Mouse (Mus musculus): ENCODE measurements around the gene Sh3pxd2b. TPM values are rescaled to one million over a fixed set of nuclear protein-coding genes. Genes with fewer than 3 reads are reported as not detected.

Gene Sh3pxd2b
- polyA plus RNA-seq, 1 experiment from 2014 or later: 0.79 TPM

GRCm38 (mm10) chr11:32386043-32386442, 38.4 kb downstream of the Sh3pxd2b start:
- ATAC-seq (no peak), DNase-seq (no peak)
- Histone ChIP-seq H3K4me2 (ENCODE audit: low read depth, low read length) (no peak overlapping the region), H3K4me1 (ENCODE audit: insufficient read depth) (no peaks in the 10 kb centered on the region), H3K36me3 (replicated peaks; ENCODE audit: insufficient read depth, low read length) (no peaks in the 10 kb centered on the region), H3K27ac (ENCODE audit: low read depth) (no peak overlapping the region), H3K27me3 (ENCODE audit: insufficient read depth, low read length) (no peaks in the 10 kb centered on the region), H3K9me3 (ENCODE audit: low read length) (no peaks in the 10 kb centered on the region), H3K4me3 (ENCODE audit: low read depth, low read length) (no peak overlapping the region), H3K9ac (replicated peaks) (no peak overlapping the region)
- TF ChIP-seq CTCF (IDR thresholded peaks at IDR 0.05; ENCODE audit: low read depth) (no peak), EP300 (IDR thresholded peaks at IDR 0.05; ENCODE audit: low read depth) (no peak)
- WGBS (ENCODE audit: insufficient replicate concordance): 86% methylated on average over 2 of the region's 2 CpGs

GRCm38 (mm10) chr11:32388064-32388463, 40.4 kb downstream of the Sh3pxd2b start:
- no peak overlapping the region for H3K27ac ChIP-seq (ENCODE audit: low read depth)
- H3K9ac ChIP-seq (replicated peaks): no peak overlapping the region
- DNase-seq (no peak), ATAC-seq (no peak)
- no peaks in the 10 kb centered on the region for H3K9me3 ChIP-seq (ENCODE audit: low read length)
- no peak overlapping the region for H3K4me2 ChIP-seq (ENCODE audit: low read depth, low read length)
- no peaks in the 10 kb centered on the region for H3K27me3 ChIP-seq (ENCODE audit: insufficient read depth, low read length)
- H3K36me3 ChIP-seq (replicated peaks; ENCODE audit: insufficient read depth, low read length): no peaks in the 10 kb centered on the region
- no peak for TF ChIP-seq EP300 (IDR thresholded peaks at IDR 0.05; ENCODE audit: low read depth)
- no peak for TF ChIP-seq CTCF (IDR thresholded peaks at IDR 0.05; ENCODE audit: low read depth)
- no peak overlapping the region for H3K4me3 ChIP-seq (ENCODE audit: low read depth, low read length)
- H3K4me1 ChIP-seq (ENCODE audit: insufficient read depth): no peaks in the 10 kb centered on the region
- 74% methylated on average over 2 of the region's 2 CpGs for WGBS (ENCODE audit: insufficient replicate concordance)

- Histone ChIP-seq H3K4me3 (ENCODE audit: low read depth, low read length) (no peak overlapping the region), H3K9ac (replicated peaks) (no peak overlapping the region), H3K9me3 (ENCODE audit: low read length) (no peaks in the 10 kb centered on the region), H3K27me3 (ENCODE audit: insufficient read depth, low read length) (no peaks in the 10 kb centered on the region), H3K27ac (ENCODE audit: low read depth) (no peak overlapping the region), H3K4me1 (ENCODE audit: insufficient read depth) (no peaks in the 10 kb centered on the region), H3K36me3 (replicated peaks; ENCODE audit: insufficient read depth, low read length) (no peaks in the 10 kb centered on the region), H3K4me2 (ENCODE audit: low read depth, low read length) (no peak overlapping the region)
- TF ChIP-seq CTCF (IDR thresholded peaks at IDR 0.05; ENCODE audit: low read depth) (no peak), EP300 (IDR thresholded peaks at IDR 0.05; ENCODE audit: low read depth) (no peak)
- no peak for DNase-seq
- 71% methylated on average over 2 of the region's 2 CpGs for whole genome bisulfite sequencing (ENCODE audit: insufficient replicate concordance)
- ATAC-seq: no peak
Observed at GRCm38 (mm10) chr11:32393095-32393494, 45.5 kb downstream of the Sh3pxd2b start.

GRCm38 (mm10) chr11:32395791-32396190, 48.2 kb downstream of the Sh3pxd2b start:
- H3K4me2 ChIP-seq (ENCODE audit: low read depth, low read length): no peak overlapping the region
- no peaks in the 10 kb centered on the region for H3K9me3 ChIP-seq (ENCODE audit: low read length)
- DNase-seq (no peak), ATAC-seq (no peak)
- H3K27me3 ChIP-seq (ENCODE audit: insufficient read depth, low read length): no peaks in the 10 kb centered on the region
- no peak overlapping the region for H3K9ac ChIP-seq (replicated peaks)
- TF ChIP-seq EP300 (IDR thresholded peaks at IDR 0.05; ENCODE audit: low read depth) (no peak), CTCF (IDR thresholded peaks at IDR 0.05; ENCODE audit: low read depth) (no peak)
- no peak overlapping the region for H3K27ac ChIP-seq (ENCODE audit: low read depth)
- no peak overlapping the region for H3K4me3 ChIP-seq (ENCODE audit: low read depth, low read length)
- WGBS (ENCODE audit: insufficient replicate concordance): 76% methylated on average over 6 of the region's 6 CpGs
- H3K4me1 ChIP-seq (ENCODE audit: insufficient read depth): no peaks in the 10 kb centered on the region
- no peaks in the 10 kb centered on the region for H3K36me3 ChIP-seq (replicated peaks; ENCODE audit: insufficient read depth, low read length)

- H3K27ac ChIP-seq (ENCODE audit: low read depth): no peak overlapping the region
- no peaks in the 10 kb centered on the region for H3K36me3 ChIP-seq (replicated peaks; ENCODE audit: insufficient read depth, low read length)
- no peak for ATAC-seq
- no peaks in the 10 kb centered on the region for H3K4me1 ChIP-seq (ENCODE audit: insufficient read depth)
- 74% methylated on average over 2 of the region's 2 CpGs for WGBS (ENCODE audit: insufficient replicate concordance)
- H3K9ac ChIP-seq (replicated peaks): no peak overlapping the region
- no peak overlapping the region for H3K4me3 ChIP-seq (ENCODE audit: low read depth, low read length)
- no peaks in the 10 kb centered on the region for H3K27me3 ChIP-seq (ENCODE audit: insufficient read depth, low read length)
- H3K4me2 ChIP-seq (ENCODE audit: low read depth, low read length): no peak overlapping the region
- no peaks in the 10 kb centered on the region for H3K9me3 ChIP-seq (ENCODE audit: low read length)
- no peak for TF ChIP-seq EP300 (IDR thresholded peaks at IDR 0.05; ENCODE audit: low read depth)
- TF ChIP-seq CTCF (IDR thresholded peaks at IDR 0.05; ENCODE audit: low read depth): no peak
- DNase-seq: no peak
Observed at GRCm38 (mm10) chr11:32398446-32398845, 50.8 kb downstream of the Sh3pxd2b start.

GRCm38 (mm10) chr11:32399261-32399660, 51.6 kb downstream of the Sh3pxd2b start:
- Histone ChIP-seq H3K9me3 (ENCODE audit: low read length) (no peaks in the 10 kb centered on the region), H3K9ac (replicated peaks) (no peak overlapping the region), H3K27ac (ENCODE audit: low read depth) (no peak overlapping the region), H3K27me3 (ENCODE audit: insufficient read depth, low read length) (no peaks in the 10 kb centered on the region), H3K36me3 (replicated peaks; ENCODE audit: insufficient read depth, low read length) (no peaks in the 10 kb centered on the region), H3K4me1 (ENCODE audit: insufficient read depth) (no peaks in the 10 kb centered on the region), H3K4me3 (ENCODE audit: low read depth, low read length) (no peak overlapping the region), H3K4me2 (ENCODE audit: low read depth, low read length) (no peak overlapping the region)
- DNase-seq (no peak), ATAC-seq (no peak)
- 61% methylated on average over 2 of the region's 2 CpGs for WGBS (ENCODE audit: insufficient replicate concordance)
- TF ChIP-seq CTCF (IDR thresholded peaks at IDR 0.05; ENCODE audit: low read depth) (no peak), EP300 (IDR thresholded peaks at IDR 0.05; ENCODE audit: low read depth) (no peak)

- Histone ChIP-seq H3K9ac (replicated peaks) (no peak overlapping the region), H3K9me3 (ENCODE audit: low read length) (no peaks in the 10 kb centered on the region), H3K36me3 (replicated peaks; ENCODE audit: insufficient read depth, low read length) (no peaks in the 10 kb centered on the region), H3K4me2 (ENCODE audit: low read depth, low read length) (no peak overlapping the region), H3K27ac (ENCODE audit: low read depth) (no peak overlapping the region), H3K4me1 (ENCODE audit: insufficient read depth) (no peaks in the 10 kb centered on the region), H3K27me3 (ENCODE audit: insufficient read depth, low read length) (no peaks in the 10 kb centered on the region), H3K4me3 (ENCODE audit: low read depth, low read length) (no peak overlapping the region)
- 58% methylated on average over 5 of the region's 7 CpGs for WGBS (ENCODE audit: insufficient replicate concordance)
- TF ChIP-seq CTCF (IDR thresholded peaks at IDR 0.05; ENCODE audit: low read depth): no peak
- no peak for TF ChIP-seq EP300 (IDR thresholded peaks at IDR 0.05; ENCODE audit: low read depth)
- no peak for ATAC-seq
- no peak for DNase-seq
Observed at GRCm38 (mm10) chr11:32402712-32403111, 55.1 kb downstream of the Sh3pxd2b start.
